Mouse (Mus musculus) embryonic facial prominence, embryonic 15.5 days (tissue): ENCODE data around the gene Hist1h2bf. TPM values are rescaled to one million over a fixed set of nuclear protein-coding genes. Genes with fewer than 3 reads are reported as not detected.
A peak's percentile ranks its signal among the peaks of the same experiment; 100 is the strongest.
"Not testable (repeated sequence)": the region's sequence is repeated elsewhere in the genome, so short reads cannot be mapped to it uniquely, and the experiment has no call there.

Experiments used
- ATAC-seq: fragments of 200-750 bp; cut with Nextera tagmentation; 2 replicates; pipeline ENCODE4 v1.8.0; 2017; ENCODE audit warnings: low read depth, moderate TSS enrichment; ENCODE audit not compliant: insufficient number of reproducible peaks, low FRiP score, low TSS enrichment
- H3K27ac ChIP-seq: fragments of 300-500 bp; sonication (generic); replicated peaks from 2 replicates; pipeline ENCODE4 v1.5.1; 2015; ENCODE audit warnings: mild to moderate bottlenecking, inconsistent platforms
- H3K27me3 ChIP-seq: fragments of 300-500 bp; sonication (generic); 2 replicates; pipeline ENCODE4 v1.6.1; 2015; ENCODE audit warnings: inconsistent platforms
- H3K36me3 ChIP-seq: fragments of 300-500 bp; sonication (generic); 2 replicates; pipeline ENCODE4 v1.6.1; 2015; ENCODE audit warnings: mild to moderate bottlenecking, inconsistent platforms
- H3K4me1 ChIP-seq: fragments of 300-500 bp; sonication (generic); 2 replicates; pipeline ENCODE4 v1.6.1; 2015; ENCODE audit warnings: inconsistent platforms
- H3K4me2 ChIP-seq: fragments of 300-500 bp; sonication (generic); replicated peaks from 2 replicates; pipeline ENCODE4 v1.6.1; 2015; ENCODE audit warnings: mild to moderate bottlenecking, inconsistent platforms
- H3K4me3 ChIP-seq: fragments of 300-500 bp; sonication (generic); replicated peaks from 2 replicates; pipeline ENCODE4 v1.5.1; 2015; ENCODE audit warnings: mild to moderate bottlenecking, inconsistent platforms
- H3K9ac ChIP-seq: fragments of 300-500 bp; sonication (generic); 2 replicates; pipeline ENCODE4 v1.6.1; 2015; ENCODE audit warnings: inconsistent platforms
- H3K9me3 ChIP-seq: fragments of 300-500 bp; sonication (generic); replicated peaks from 2 replicates; pipeline ENCODE4 v1.6.1; 2016; ENCODE audit warnings: inconsistent platforms
- WGBS: fragments of 180-500 bp; shearing (Covaris S2); methylation state at CpG from one replicate; pipeline ENCODE4 v1.1.7; 2015; 5-methylcytosine and 5-hydroxymethylcytosine counted together
- polyA plus RNA-seq: library from polyadenylated mRNA; unstranded; fragments of >200 nt; fragmentation: Nextera tagmentation; extraction: Ambion mirVana; gene quantifications from 2 replicates; pipeline ENCODE4 v1.2.1, GENCODE M21; 2015

Gene Hist1h2bf
- polyA plus RNA-seq, 1 experiment from 2014 or later, result 2.8 TPM

- H3K9ac ChIP-seq, result peak overlapping the region; percentile 12; the same call in 1 of the 2 replicates
- 3% methylated on average over 7 of the region's 7 CpGs for WGBS
- H3K27ac ChIP-seq, result peak overlapping the region; percentile 84
- H3K4me3 ChIP-seq, result peak overlapping the region; percentile 46
- H3K4me2 ChIP-seq, result peak overlapping the region; percentile 67
- ATAC-seq, result no peak
- no peaks in the 10 kb centered on the region for H3K27me3 ChIP-seq
- no peaks in the 10 kb centered on the region for H3K9me3 ChIP-seq
- H3K4me1 ChIP-seq, result peaks cover 30% of the 10 kb centered on the region
- no peaks in the 10 kb centered on the region for H3K36me3 ChIP-seq
These were observed 2.4 kb upstream of the Hist1h2bf start for GRCm38 (mm10) chr13:23576351-23576881.

DNA sequence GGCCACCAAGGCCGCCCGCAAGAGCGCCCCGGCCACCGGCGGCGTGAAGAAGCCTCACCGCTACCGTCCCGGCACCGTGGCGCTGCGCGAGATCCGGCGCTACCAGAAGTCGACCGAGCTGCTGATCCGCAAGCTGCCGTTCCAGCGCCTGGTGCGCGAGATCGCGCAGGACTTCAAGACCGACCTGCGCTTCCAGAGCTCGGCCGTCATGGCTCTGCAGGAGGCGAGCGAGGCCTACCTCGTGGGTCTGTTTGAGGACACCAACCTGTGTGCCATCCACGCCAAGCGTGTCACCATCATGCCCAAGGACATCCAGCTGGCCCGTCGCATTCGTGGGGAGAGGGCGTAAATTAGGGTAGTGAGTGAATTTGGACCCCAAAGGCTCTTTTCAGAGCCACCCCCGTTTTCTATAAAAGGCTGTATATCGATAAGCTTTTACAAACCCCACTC is 1.9 kb upstream of the Hist1h2bf start:
- H3K4me3 ChIP-seq, result peak overlapping the region; percentile 46
- ATAC-seq, H3K27me3 ChIP-seq, H3K36me3 ChIP-seq, H3K9me3 ChIP-seq: not testable (repeated sequence)
- WGBS, result under 1% methylated on average over 11 of the region's 40 CpGs
- H3K27ac ChIP-seq, result peak overlapping the region; percentile 84
- peak overlapping the region; percentile 44; the same call in 1 of the 2 replicates for H3K9ac ChIP-seq
- H3K4me2 ChIP-seq, result peak overlapping the region; percentile 67
- peaks cover 28% of the 10 kb centered on the region for H3K4me1 ChIP-seq

GRCm38 (mm10) chr13:23575271-23575851 is 1.4 kb upstream of the Hist1h2bf start, which contains the start of gene Hist1h3d:
Gene Hist1h3d (plus strand): TSS chr13:23575763.
- under 1% methylated on average over 18 of the region's 18 CpGs for WGBS

GRCm38 (mm10) chr13:23574546-23575170 is 662 bp upstream of the Hist1h2bf start:
- ATAC-seq, H3K36me3 ChIP-seq, H3K9ac ChIP-seq, H3K9me3 ChIP-seq, H3K27me3 ChIP-seq: not testable (repeated sequence)
- H3K4me3 ChIP-seq, result peak overlapping the region; percentile 49
- H3K27ac ChIP-seq, result peak overlapping the region; percentile 96
- WGBS, result 0% methylated on average over 5 of the region's 39 CpGs
- H3K4me2 ChIP-seq, result peak overlapping the region; percentile 67
- peaks cover 29% of the 10 kb centered on the region for H3K4me1 ChIP-seq

More at GRCm38 (mm10) chr13:23575271-23575851, 1.4 kb upstream of the Hist1h2bf start, which contains the start of gene Hist1h3d:
- ATAC-seq, result peak; percentile 55
- Histone ChIP-seq H3K4me1 (peaks cover 26% of the 10 kb centered on the region), H3K9me3 (no peaks in the 10 kb centered on the region), H3K4me2 (peak within 1 kb of the TSS; percentile 67), H3K4me3 (peak within 1 kb of the TSS; percentile 46), H3K9ac (peak within 1 kb of the TSS; percentile 44; the same call in 1 of the 2 replicates), H3K27me3 (no peaks in the 10 kb centered on the region), H3K27ac (peak within 1 kb of the TSS; percentile 84), H3K36me3 (no peaks in the 10 kb centered on the region)

- not testable (repeated sequence) for H3K9me3 ChIP-seq, H3K36me3 ChIP-seq, ATAC-seq, H3K27me3 ChIP-seq
- peaks cover 29% of the 10 kb centered on the region for H3K4me1 ChIP-seq
- peak overlapping the region; percentile 96 for H3K27ac ChIP-seq
- peak overlapping the region; percentile 59 for H3K4me2 ChIP-seq
- WGBS, result 6% methylated on average over 19 of the region's 20 CpGs
- peak overlapping the region; percentile 40 for H3K9ac ChIP-seq
- peak overlapping the region; percentile 49 for H3K4me3 ChIP-seq
These were observed 730 bp downstream of the Hist1h2bf start for GRCm38 (mm10) chr13:23573034-23573897.

- Histone ChIP-seq H3K27me3 (no peaks in the 10 kb centered on the region), H3K4me3 (peak overlapping the region; percentile 49), H3K27ac (peak overlapping the region; percentile 96; the same call in 1 of the 2 replicates), H3K9ac (peak overlapping the region; percentile 47), H3K4me2 (peak overlapping the region; percentile 59), H3K9me3 (no peaks in the 10 kb centered on the region), H3K4me1 (peaks cover 29% of the 10 kb centered on the region), H3K36me3 (no peaks in the 10 kb centered on the region)
- WGBS, result 26% methylated on average over 2 of the region's 2 CpGs
- no peak for ATAC-seq
These were observed 1.6 kb downstream of the Hist1h2bf start for GRCm38 (mm10) chr13:23572218-23573033.

DNA sequence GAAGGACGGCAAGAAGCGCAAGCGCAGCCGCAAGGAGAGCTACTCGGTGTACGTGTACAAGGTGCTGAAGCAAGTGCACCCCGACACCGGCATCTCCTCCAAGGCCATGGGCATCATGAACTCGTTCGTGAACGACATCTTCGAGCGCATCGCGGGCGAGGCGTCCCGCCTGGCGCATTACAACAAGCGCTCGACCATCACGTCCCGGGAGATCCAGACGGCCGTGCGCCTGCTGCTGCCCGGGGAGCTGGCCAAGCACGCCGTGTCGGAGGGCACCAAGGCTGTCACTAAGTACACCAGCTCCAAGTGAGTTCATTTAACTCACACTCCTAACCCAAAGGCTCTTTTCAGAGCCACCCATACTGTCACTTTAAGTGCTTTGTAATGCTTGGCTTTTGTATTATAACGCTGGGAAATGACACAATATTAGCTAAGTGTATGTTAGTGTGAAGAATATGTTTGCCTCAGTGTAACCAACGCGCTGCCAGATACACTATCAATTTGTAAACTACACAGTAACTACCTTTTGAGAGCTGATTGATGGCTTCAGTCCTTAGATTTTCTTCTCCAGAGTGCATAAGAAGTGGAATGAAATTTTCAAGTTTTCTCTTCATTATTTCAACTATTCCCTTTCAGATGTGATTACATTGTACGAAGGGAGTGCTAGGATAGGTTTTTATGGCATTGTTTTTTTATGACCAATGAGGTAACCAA is 2.3 kb downstream of the Hist1h2bf start:
- H3K4me1 ChIP-seq, result peaks cover 21% of the 10 kb centered on the region
- ATAC-seq, H3K9me3 ChIP-seq, H3K27me3 ChIP-seq, H3K36me3 ChIP-seq: not testable (repeated sequence)
- H3K4me3 ChIP-seq, result peak overlapping the region; percentile 49
- H3K27ac ChIP-seq, result peak overlapping the region; percentile 96
- peak overlapping the region; percentile 47 for H3K9ac ChIP-seq
- H3K4me2 ChIP-seq, result peak overlapping the region; percentile 59
- WGBS, result under 1% methylated on average over 17 of the region's 34 CpGs

- H3K27ac ChIP-seq, result peak within 1 kb of the TSS; percentile 96
- no peaks in the 10 kb centered on the region for H3K27me3 ChIP-seq
- ATAC-seq, result peak; percentile 90
- peak within 1 kb of the TSS; percentile 47 for H3K9ac ChIP-seq
- no peaks in the 10 kb centered on the region for H3K36me3 ChIP-seq
- H3K4me3 ChIP-seq, result peak within 1 kb of the TSS; percentile 49
- peaks cover 17% of the 10 kb centered on the region for H3K4me1 ChIP-seq
- WGBS, result 0% methylated on average over 18 of the region's 18 CpGs
- H3K4me2 ChIP-seq, result peak within 1 kb of the TSS; percentile 59
- no peaks in the 10 kb centered on the region for H3K9me3 ChIP-seq
These were observed 2.9 kb downstream of the Hist1h2bf start, which contains the start of the genes Hist1h2ae and Hist1h2bg for GRCm38 (mm10) chr13:23571022-23571503. Gene Hist1h2ae (minus strand): TSS chr13:23571220. Gene Hist1h2bg (plus strand): TSS chr13:23571396.

DNA sequence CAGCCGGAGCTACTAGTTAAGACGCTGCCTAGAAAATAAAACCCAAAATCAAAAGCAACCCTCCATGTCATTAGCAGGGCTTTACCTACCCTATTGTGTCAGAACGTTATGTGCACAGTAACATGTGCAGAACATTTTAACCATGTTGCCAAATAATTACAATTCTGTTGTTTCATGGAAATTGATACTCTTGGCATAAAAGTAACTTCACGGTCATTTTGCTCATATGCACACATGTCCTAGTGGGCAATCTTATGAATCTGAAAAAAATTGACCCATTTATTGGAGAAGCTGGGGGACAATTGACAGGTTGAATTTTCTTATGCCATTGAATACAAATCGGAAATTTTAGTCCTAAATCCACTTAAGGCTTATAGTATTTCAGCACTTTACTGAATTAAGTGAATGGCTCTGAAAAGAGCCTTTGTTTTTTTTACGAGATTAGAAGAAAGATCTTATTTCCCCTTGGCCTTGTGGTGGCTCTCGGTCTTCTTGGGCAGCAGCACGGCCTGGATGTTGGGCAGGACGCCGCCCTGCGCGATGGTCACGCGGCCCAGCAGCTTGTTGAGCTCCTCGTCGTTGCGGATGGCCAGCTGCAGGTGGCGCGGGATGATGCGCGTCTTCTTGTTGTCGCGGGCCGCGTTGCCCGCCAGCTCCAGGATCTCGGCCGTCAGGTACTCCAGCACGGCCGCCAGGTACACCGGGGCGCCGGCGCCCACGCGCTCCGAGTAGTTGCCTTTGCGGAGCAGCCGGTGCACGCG is 3.6 kb downstream of the Hist1h2bf start:
- Histone ChIP-seq H3K4me2 (peak overlapping the region; percentile 59), H3K27ac (peak overlapping the region; percentile 96), H3K4me1 (peaks cover 17% of the 10 kb centered on the region), H3K4me3 (peak overlapping the region; percentile 49), H3K9ac (peak overlapping the region; percentile 26; the same call in 1 of the 2 replicates)
- H3K27me3 ChIP-seq, H3K36me3 ChIP-seq, H3K9me3 ChIP-seq: not testable (repeated sequence)
- WGBS, result under 1% methylated on average over 25 of the region's 41 CpGs
- peak; percentile 5; the same call in 1 of the 2 replicates for ATAC-seq
